In the genomic region with DNA sequence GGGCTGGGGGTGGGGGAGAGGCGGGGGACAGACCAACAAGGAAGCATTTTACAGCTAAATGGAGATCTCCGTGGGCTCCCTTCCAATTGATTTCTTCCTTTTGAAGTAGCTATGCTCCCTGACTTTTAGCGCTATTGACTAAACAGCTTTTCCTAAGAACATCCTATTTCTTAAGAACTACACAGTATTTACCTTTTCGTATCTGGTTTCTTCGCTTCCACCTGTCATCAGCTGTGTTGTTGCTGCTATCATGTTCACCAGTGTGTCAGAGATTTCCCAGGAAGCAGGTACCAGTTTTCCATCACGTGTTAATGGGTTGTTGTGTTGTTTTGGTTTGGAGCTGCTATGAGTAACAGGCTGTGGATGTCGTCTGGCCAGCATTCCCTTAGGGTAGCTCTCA, we compare ENCODE assay signal across 8 mouse cellular contexts. TPM values are rescaled to one million over a fixed set of nuclear protein-coding genes. Genes with fewer than 3 reads are reported as not detected.
DNase-seq lines count a peak whose midpoint lies in the region; ATAC-seq and TF ChIP-seq lines count a peak whose summit lies in the region.

Gene Natd1 (minus strand): TSS at position 260 of the 400 bp plus-strand sequence.

- no peaks in the 10 kb centered on the region for H3K27me3 ChIP-seq in liver, embryonic 15.5 days

- peak within 1 kb of the TSS; percentile 94 for H3K27ac ChIP-seq in gastrocnemius, adult 2 months
- peak within 1 kb of the TSS; percentile 92 for H3K27ac ChIP-seq in liver, embryonic 15.5 days (replicated peaks)

- intact Hi-C loops in gastrocnemius, adult 2 months (cut with DNase I), result no loop called here

- peak within 1 kb of the TSS; percentile 92 for H3K9ac ChIP-seq in liver, embryonic 15.5 days

- WGBS in liver, embryonic 15.5 days (ENCODE audit: insufficient replicate concordance), result 46% methylated on average over 7 of the region's 7 CpGs

- no peak for ATAC-seq in liver, embryonic 15.5 days (ENCODE audit: insufficient read depth)

- no peaks in the 10 kb centered on the region for H3K36me3 ChIP-seq in liver, embryonic 15.5 days (replicated peaks)

- no peak for DNase-seq in gastrocnemius, adult 2 months
- DNase-seq in gastrocnemius, adult 8-10 months (ENCODE audit: low spot score in 2 of 2), result no peak
- DNase-seq in urinary bladder, adult 2 months (ENCODE audit: low spot score), result no peak
- no peak for DNase-seq in urinary bladder, postnatal 10 days (ENCODE audit: low spot score)
- no peak for DNase-seq in heart, postnatal 4 days
- DNase-seq in adipocyte (ENCODE audit: low spot score), result no peak
- DNase-seq in urinary bladder, adult 18-20 months (ENCODE audit: low spot score in 2 of 2), result no peak

- H3K4me3 ChIP-seq in gastrocnemius, adult 2 months, result peak within 1 kb of the TSS; percentile 98
- H3K4me3 ChIP-seq in liver, embryonic 15.5 days (replicated peaks), result peak within 1 kb of the TSS; percentile 97

- H3K9me3 ChIP-seq in liver, embryonic 15.5 days (replicated peaks), result no peaks in the 10 kb centered on the region

- peaks cover 66% of the 10 kb centered on the region for H3K4me1 ChIP-seq in liver, embryonic 15.5 days (replicated peaks)

- no peak for TF ChIP-seq CTCF in gastrocnemius, adult 2 months (IDR thresholded peaks at IDR 0.05)

- peak within 1 kb of the TSS; percentile 91 for H3K4me2 ChIP-seq in liver, embryonic 15.5 days

RNA-seq across cellular contexts. Expression of gene Natd1, which starts in this region (rescaled TPM):
- total RNA-seq in gastrocnemius, adult 2 months (2021), result 10 to 100 TPM in 1 of 2 experiments, 1 to 10 TPM in 1; 8.6 to 10.4 TPM
- 1 to 10 TPM; 6.5 to 9.2 (median 7.3) TPM for total RNA-seq in gastrocnemius, adult 8-10 months (2022)
- polyA plus RNA-seq in urinary bladder, adult 2 months (2012; rRNA removed), result 23.2 and 24.0 TPM in 2 replicates
- total RNA-seq in heart, postnatal 4 days (2021), result 10 to 100 TPM; 24.4 to 27.6 TPM
- 13.2 and 14.8 TPM in 2 replicates for polyA plus RNA-seq in liver, embryonic 15.5 days (2015; fragmentation: Nextera tagmentation; extraction: Ambion mirVana)
